Comparison of ENCODE assay signal across 9 mouse cellular contexts in the genomic region with DNA sequence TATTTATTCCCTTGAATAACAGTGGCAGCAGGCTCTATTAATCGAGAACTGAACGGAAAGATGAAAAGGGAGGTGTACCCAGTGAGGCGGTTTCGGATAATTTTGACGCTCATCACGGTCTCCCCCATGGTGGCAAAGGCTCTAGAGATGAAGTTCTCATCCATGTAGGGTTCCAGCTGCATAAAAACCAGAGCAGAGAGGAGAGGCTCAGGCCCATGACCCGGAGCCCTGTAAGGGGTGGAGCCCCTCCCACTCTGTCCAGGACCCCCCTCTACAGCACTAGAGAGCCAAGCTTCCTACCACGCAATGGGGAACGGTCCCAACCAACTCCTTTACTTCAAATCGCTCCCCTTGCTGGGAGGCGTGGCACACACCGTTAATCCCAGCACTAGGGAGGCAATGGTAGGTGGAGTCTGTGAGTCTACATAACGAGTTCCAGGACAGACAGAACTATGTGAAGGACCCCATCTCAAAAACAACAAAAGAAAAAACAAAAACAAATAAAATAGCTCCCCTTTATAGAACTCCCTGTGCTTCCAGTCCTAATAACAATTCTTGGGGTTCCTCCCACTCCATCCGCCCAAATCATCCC. TPM values are rescaled to one million over a fixed set of nuclear protein-coding genes. Genes with fewer than 3 reads are reported as not detected.
DNase-seq lines count a peak whose midpoint lies in the region; ATAC-seq lines count a peak whose summit lies in the region.
"Had no signal": no experiment of that assay in that cellular context is flagged by ENCODE, and none has a peak within 500 bp of the region (broad histone marks: within the 10 kb centered on the region; RNA-seq: fewer than 3 reads in every experiment).

No protein-coding gene starts in this region.

- peak overlapping the region; percentile 64 for H3K4me3 ChIP-seq in kidney, embryonic 14.5 days (ENCODE audit: low read length)
- peak overlapping the region; percentile 61 for H3K4me3 ChIP-seq in hindbrain, embryonic 12.5 days
- peak overlapping the region; percentile 66 for H3K4me3 ChIP-seq in midbrain, embryonic 13.5 days (replicated peaks)

- H3K9ac ChIP-seq in kidney, embryonic 14.5 days (ENCODE audit: low read depth, low read length), result peak overlapping the region; percentile 80
- H3K9ac ChIP-seq in hindbrain, embryonic 12.5 days, result peak overlapping the region; percentile 80
- peak overlapping the region; percentile 84 for H3K9ac ChIP-seq in midbrain, embryonic 13.5 days (replicated peaks)

- H3K27ac ChIP-seq in kidney, embryonic 14.5 days (ENCODE audit: low read depth, low read length), result no peak overlapping the region; the same call in 1 of the 2 replicates
- H3K27ac ChIP-seq in hindbrain, embryonic 12.5 days, result peak overlapping the region; percentile 82; the same call in 1 of the 2 replicates
- H3K27ac ChIP-seq in midbrain, embryonic 13.5 days, result peak overlapping the region; percentile 74

- peaks cover 37% of the 10 kb centered on the region for H3K36me3 ChIP-seq in kidney, embryonic 14.5 days (ENCODE audit: control insufficient read depth, insufficient read depth, low read length)
- peaks cover 40% of the 10 kb centered on the region for H3K36me3 ChIP-seq in hindbrain, embryonic 12.5 days
- peaks cover 42% of the 10 kb centered on the region for H3K36me3 ChIP-seq in midbrain, embryonic 13.5 days

- ATAC-seq in kidney, embryonic 14.5 days (ENCODE audit: low FRiP score, low TSS enrichment), result no peak
- no peak for ATAC-seq in hindbrain, embryonic 12.5 days (ENCODE audit: low FRiP score)
- no peak for ATAC-seq in midbrain, embryonic 13.5 days

- no peak for DNase-seq in kidney, postnatal 36 days
- DNase-seq in NIH3T3 (ENCODE audit: low read depth), result peak; percentile 7
- DNase-seq in cerebellum, postnatal 36 days, result no peak
- no peak for DNase-seq in ovary, postnatal 14 days (ENCODE audit: low spot score)
- DNase-seq in cerebellum, adult 9-10 months, result no peak
- DNase-seq: thymus, postnatal 4 days had no signal

- H3K4me2 ChIP-seq in kidney, embryonic 14.5 days (replicated peaks; ENCODE audit: low read depth, low read length), result peak overlapping the region; percentile 51
- peak overlapping the region; percentile 69 for H3K4me2 ChIP-seq in hindbrain, embryonic 12.5 days (replicated peaks)
- H3K4me2 ChIP-seq in midbrain, embryonic 13.5 days (replicated peaks), result peak overlapping the region; percentile 69

- H3K27me3 ChIP-seq in kidney, embryonic 14.5 days (ENCODE audit: control insufficient read depth, insufficient read depth, low read length), result no peaks in the 10 kb centered on the region
- H3K27me3 ChIP-seq in hindbrain, embryonic 12.5 days, result no peaks in the 10 kb centered on the region
- H3K27me3 ChIP-seq in midbrain, embryonic 13.5 days, result no peaks in the 10 kb centered on the region

- WGBS in kidney, embryonic 14.5 days, result 50% methylated on average over 14 of the region's 14 CpGs
- WGBS in hindbrain, embryonic 12.5 days, result 47% methylated on average over 14 of the region's 14 CpGs
- WGBS in midbrain, embryonic 13.5 days, result 48% methylated on average over 14 of the region's 14 CpGs

- H3K4me1 ChIP-seq in kidney, embryonic 14.5 days (ENCODE audit: control insufficient read depth, insufficient read depth, low read length), result peaks cover 7% of the 10 kb centered on the region
- H3K4me1 ChIP-seq in hindbrain, embryonic 12.5 days, result peaks cover 10% of the 10 kb centered on the region
- H3K4me1 ChIP-seq in midbrain, embryonic 13.5 days (replicated peaks), result peaks cover 17% of the 10 kb centered on the region

- H3K9me3 ChIP-seq in kidney, embryonic 14.5 days (ENCODE audit: control insufficient read depth, low read length), result no peaks in the 10 kb centered on the region
- H3K9me3 ChIP-seq in hindbrain, embryonic 12.5 days (replicated peaks), result no peaks in the 10 kb centered on the region
- no peaks in the 10 kb centered on the region for H3K9me3 ChIP-seq in midbrain, embryonic 13.5 days

RNA-seq across cellular contexts. Expression of a gene that starts 0.9 kb away (rescaled TPM):
- 79.5 and 86.2 TPM in 2 replicates for polyA plus RNA-seq in kidney, embryonic 14.5 days (2014; fragmentation: Nextera tagmentation; extraction: Ambion mirVana)
- 80.1 and 80.6 TPM in 2 replicates for polyA plus RNA-seq in hindbrain, embryonic 12.5 days (2016; fragmentation: Nextera tagmentation; extraction: Ambion mirVana)
- polyA plus RNA-seq in midbrain, embryonic 13.5 days (2015; fragmentation: Nextera tagmentation; extraction: Ambion mirVana), result 78.6 and 83.6 TPM in 2 replicates

RNA-seq across cellular contexts. Expression of a gene that starts 24.9 kb away (rescaled TPM):
- 63.6 and 66.2 TPM in 2 replicates for polyA plus RNA-seq in kidney, embryonic 14.5 days (2014; fragmentation: Nextera tagmentation; extraction: Ambion mirVana)
- 65.8 and 67.5 TPM in 2 replicates for polyA plus RNA-seq in hindbrain, embryonic 12.5 days (2016; fragmentation: Nextera tagmentation; extraction: Ambion mirVana)
- polyA plus RNA-seq in midbrain, embryonic 13.5 days (2015; fragmentation: Nextera tagmentation; extraction: Ambion mirVana), result 54.1 and 54.6 TPM in 2 replicates

RNA-seq across cellular contexts. Expression of a gene that starts 25.3 kb away (rescaled TPM):
- 2.4 and 3.5 TPM in 2 replicates for polyA plus RNA-seq in kidney, embryonic 14.5 days (2014; fragmentation: Nextera tagmentation; extraction: Ambion mirVana)
- 0.96 and 1.5 TPM in 2 replicates for polyA plus RNA-seq in hindbrain, embryonic 12.5 days (2016; fragmentation: Nextera tagmentation; extraction: Ambion mirVana)
- 0.58 and 0.92 TPM in 2 replicates for polyA plus RNA-seq in midbrain, embryonic 13.5 days (2015; fragmentation: Nextera tagmentation; extraction: Ambion mirVana)

RNA-seq across cellular contexts. Expression of a gene that starts 54.3 kb away (rescaled TPM):
- 42.7 and 46.6 TPM in 2 replicates for polyA plus RNA-seq in kidney, embryonic 14.5 days (2014; fragmentation: Nextera tagmentation; extraction: Ambion mirVana)
- polyA plus RNA-seq in hindbrain, embryonic 12.5 days (2016; fragmentation: Nextera tagmentation; extraction: Ambion mirVana), result 53.6 and 58.5 TPM in 2 replicates
- 53.6 and 54.1 TPM in 2 replicates for polyA plus RNA-seq in midbrain, embryonic 13.5 days (2015; fragmentation: Nextera tagmentation; extraction: Ambion mirVana)
